8 mouse cellular contexts compared by ENCODE assay signal in genomic region chr13:81657351-81658052, GRCm38 (mm10). TPM values are rescaled to one million over a fixed set of nuclear protein-coding genes. Genes with fewer than 3 reads are reported as not detected.
DNase-seq lines count a peak whose midpoint lies in the region; ATAC-seq and TF ChIP-seq lines count a peak whose summit lies in the region.

Gene Lysmd3 (plus strand): TSS chr13:81657663.

- TF ChIP-seq CTCF in cortical plate, adult 2 months (IDR thresholded peaks at IDR 0.05; ENCODE audit: extremely low read depth, insufficient read depth, low read length) = no peak

- H3K27ac ChIP-seq in cortical plate, adult 2 months (ENCODE audit: insufficient read depth, low read length) = peak within 1 kb of the TSS; percentile 51; the same call in 1 of the 2 replicates

- H3K4me3 ChIP-seq in cortical plate, adult 2 months (ENCODE audit: insufficient read depth, low read length) = peak within 1 kb of the TSS; percentile 66

- peak; percentile 91 for ATAC-seq in activated CD4-positive, CD25-positive, alpha-beta regulatory T cell, adult 4 months
- peak; percentile 90 for ATAC-seq in megakaryocyte progenitor cell, adult 5-6 weeks (replicated peaks; ENCODE audit: poor library complexity)

- DNase-seq in gastrocnemius, postnatal 10 days = peak; percentile 92
- peak; percentile 94 for DNase-seq in induced T-regulatory cell, adult 2 months (ENCODE audit: low read depth)
- DNase-seq in left cerebral cortex, adult 9 months (ENCODE audit: low spot score in 2 of 2) = peak; percentile 71 to 88
- peak; percentile 94 for DNase-seq in right cerebral cortex, postnatal 14 days
- peak; percentile 86 to 93 for DNase-seq in urinary bladder, postnatal 36 days (ENCODE audit: low spot score in 2 of 2)

- H3K4me1 ChIP-seq in cortical plate, adult 2 months (ENCODE audit: control insufficient read depth, insufficient read depth, low read length) = no peaks in the 10 kb centered on the region

- peak; percentile 36; the same call in 1 of the 2 replicates for TF ChIP-seq POLR2A in cortical plate, adult 2 months (IDR thresholded peaks at IDR 0.05; ENCODE audit: extremely low read depth, insufficient read depth, low read length)

RNA-seq across cellular contexts. Expression of gene Lysmd3, which starts in this region (rescaled TPM):
- 10 to 100 TPM; 14.3 to 17.2 TPM for polyA plus RNA-seq in activated CD4-positive, CD25-positive, alpha-beta regulatory T cell, adult 4 months (2017; shearing (Covaris generic))
- 6.4 and 7.7 TPM in 2 replicates for polyA plus RNA-seq in cortical plate, adult 2 months (2012; rRNA removed)
- total RNA-seq in gastrocnemius, postnatal 10 days (2021) = 10 to 100 TPM in 1 of 2 experiments, 1 to 10 TPM in 1; 8.4 to 11.0 TPM
- 21.0 and 24.8 TPM in 2 replicates for total RNA-seq in megakaryocyte progenitor cell, adult 5-6 weeks (2015)
- 13.5 and 17.7 TPM in 2 replicates for total RNA-seq in megakaryocyte progenitor cell, adult 5-6 weeks (2017)

Comparison
In these comparisons a context has a peak if more than half of its experiments do, and no peak if none do; other contexts are left out.
1. Peak in every context shown above with its lines: DNase-seq, ATAC-seq, H3K4me3 ChIP-seq and H3K27ac ChIP-seq.